19 mouse cellular contexts compared by ENCODE assay signal in the genomic region with DNA sequence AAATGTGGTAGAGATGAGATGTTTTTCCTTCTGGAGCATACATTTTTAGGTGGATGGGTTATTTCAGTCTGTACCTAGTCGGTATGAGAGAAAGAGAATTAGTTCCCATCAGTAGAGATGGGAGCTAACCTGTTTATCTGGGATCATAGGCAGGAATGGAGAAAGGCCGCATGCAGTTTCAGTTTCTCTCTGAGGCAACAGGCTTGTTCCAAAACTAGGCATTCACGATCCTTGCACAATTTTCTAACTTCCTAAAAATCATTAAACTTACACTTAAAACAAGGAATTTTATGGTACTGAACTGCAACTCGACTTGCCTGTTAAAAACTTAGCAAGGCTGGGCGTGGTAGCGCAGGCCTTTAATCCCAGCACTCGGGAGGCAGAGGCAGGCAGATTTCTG. TPM values are rescaled to one million over a fixed set of nuclear protein-coding genes. Genes with fewer than 3 reads are reported as not detected.
A peak's percentile ranks its signal among the peaks of the same experiment; 100 is the strongest.
DNase-seq lines count a peak whose midpoint lies in the region; ATAC-seq and TF ChIP-seq lines count a peak whose summit lies in the region.
"Had no signal": no experiment of that assay in that cellular context is flagged by ENCODE, and none has a peak within 500 bp of the region (broad histone marks: within the 10 kb centered on the region; RNA-seq: fewer than 3 reads in every experiment).

No protein-coding gene starts in this region.

- no peak overlapping the region for H3K27ac ChIP-seq in liver, postnatal 0 days (ENCODE audit: low read depth)
- no peak overlapping the region for H3K27ac ChIP-seq in forebrain, embryonic 16.5 days (ENCODE audit: low read length)
- H3K27ac ChIP-seq: embryonic facial prominence, embryonic 10.5 days; embryonic facial prominence, embryonic 12.5 days; forebrain, embryonic 13.5 days had no signal

- no peak for TF ChIP-seq CTCF in liver, postnatal 0 days (IDR thresholded peaks at IDR 0.05; ENCODE audit: low read depth)

- H3K4me1 ChIP-seq in liver, postnatal 0 days (ENCODE audit: insufficient read depth) = peaks cover 3% of the 10 kb centered on the region; the same call in 1 of the 2 replicates
- H3K4me1 ChIP-seq in forebrain, embryonic 16.5 days (replicated peaks; ENCODE audit: control insufficient read depth, insufficient read depth, low read length) = no peaks in the 10 kb centered on the region
- H3K4me1 ChIP-seq: embryonic facial prominence, embryonic 10.5 days; embryonic facial prominence, embryonic 12.5 days; forebrain, embryonic 13.5 days had no signal

- H3K36me3 ChIP-seq in liver, postnatal 0 days (replicated peaks; ENCODE audit: insufficient read depth, low read length) = no peaks in the 10 kb centered on the region
- no peaks in the 10 kb centered on the region for H3K36me3 ChIP-seq in forebrain, embryonic 16.5 days (ENCODE audit: control insufficient read depth, insufficient read depth)
- H3K36me3 ChIP-seq: embryonic facial prominence, embryonic 10.5 days; embryonic facial prominence, embryonic 12.5 days had no signal

- 65% methylated on average over 7 of the region's 7 CpGs for WGBS in liver, postnatal 0 days (ENCODE audit: insufficient replicate concordance)
- WGBS in forebrain, embryonic 16.5 days = 92% methylated on average over 7 of the region's 7 CpGs

- H3K27me3 ChIP-seq in liver, postnatal 0 days (ENCODE audit: insufficient read depth, low read length) = no peaks in the 10 kb centered on the region
- H3K27me3 ChIP-seq in forebrain, embryonic 16.5 days (replicated peaks; ENCODE audit: control insufficient read depth, insufficient read depth, low read length) = no peaks in the 10 kb centered on the region
- H3K27me3 ChIP-seq: embryonic facial prominence, embryonic 12.5 days; forebrain, embryonic 13.5 days had no signal

- peak overlapping the region; percentile 8; the same call in 1 of the 2 replicates for H3K4me2 ChIP-seq in liver, postnatal 0 days (ENCODE audit: low read depth, low read length)
- H3K4me2 ChIP-seq in forebrain, embryonic 16.5 days (ENCODE audit: low read length) = no peak overlapping the region
- H3K4me2 ChIP-seq: embryonic facial prominence, embryonic 12.5 days; forebrain, embryonic 13.5 days had no signal

- no peak overlapping the region for H3K9ac ChIP-seq in liver, postnatal 0 days (replicated peaks)
- H3K9ac ChIP-seq in forebrain, embryonic 16.5 days (replicated peaks; ENCODE audit: low read depth, low read length) = no peak overlapping the region
- H3K9ac ChIP-seq: embryonic facial prominence, embryonic 12.5 days; forebrain, embryonic 13.5 days; forebrain, postnatal 0 days had no signal

- no peak for ATAC-seq in liver, postnatal 0 days
- ATAC-seq in granulocyte monocyte progenitor cell, adult 5-6 weeks (replicated peaks; ENCODE audit: poor library complexity, severe bottlenecking) = peak; percentile 74
- ATAC-seq in megakaryocyte progenitor cell, adult 5-6 weeks (replicated peaks; ENCODE audit: poor library complexity) = peak; percentile 63
- ATAC-seq in forebrain, embryonic 16.5 days = no peak
- ATAC-seq: forebrain, embryonic 13.5 days; forebrain, postnatal 0 days had no signal

- H3K9me3 ChIP-seq in liver, postnatal 0 days (ENCODE audit: low read length) = no peaks in the 10 kb centered on the region
- no peaks in the 10 kb centered on the region for H3K9me3 ChIP-seq in forebrain, embryonic 16.5 days (ENCODE audit: control insufficient read depth, low read length)
- H3K9me3 ChIP-seq: embryonic facial prominence, embryonic 10.5 days; embryonic facial prominence, embryonic 12.5 days; forebrain, embryonic 13.5 days had no signal

- DNase-seq in liver, postnatal 0 days = no peak
- DNase-seq in liver = no peak
- no peak for DNase-seq in frontal cortex, adult 2 months (ENCODE audit: extremely low spot score in 1 of 2, low spot score in 1 of 2)
- DNase-seq: adrenal gland, adult 2 months; adrenal gland, postnatal 10 days; adrenal gland, postnatal 25 days; cerebellum, adult 11 months; cerebellum, adult 18-20 months; cerebellum, adult 8-10 months; cerebellum, adult 9-11 months; cerebellum, postnatal 14 days; cerebellum, postnatal 36 days; forebrain, postnatal 0 days had no signal

- TF ChIP-seq EP300 in liver, postnatal 0 days (IDR thresholded peaks at IDR 0.05; ENCODE audit: low read depth) = no peak

- no peak overlapping the region for H3K4me3 ChIP-seq in liver, postnatal 0 days (ENCODE audit: low read depth, low read length)
- no peak overlapping the region for H3K4me3 ChIP-seq in forebrain, embryonic 16.5 days (replicated peaks; ENCODE audit: low read length)
- H3K4me3 ChIP-seq: embryonic facial prominence, embryonic 10.5 days; embryonic facial prominence, embryonic 12.5 days; forebrain, embryonic 13.5 days had no signal

RNA-seq across cellular contexts. Expression of a gene that starts 47.5 kb away (rescaled TPM):
- 1.2 and 1.4 TPM in 2 replicates for polyA plus RNA-seq in liver, postnatal 0 days (2015; fragmentation: Nextera tagmentation; extraction: Ambion mirVana)
- total RNA-seq in granulocyte monocyte progenitor cell, adult 5-6 weeks (2014; fragmentation: Nextera tagmentation) = 0.06 TPM in 1 of 2 replicates, not detected in the other
- 0.15 and 0.78 TPM in 2 replicates for total RNA-seq in granulocyte monocyte progenitor cell, adult 5-6 weeks (2017)
- total RNA-seq in megakaryocyte progenitor cell, adult 5-6 weeks (2015) = 0.86 and 1.1 TPM in 2 replicates
- total RNA-seq in megakaryocyte progenitor cell, adult 5-6 weeks (2017) = 0.81 and 0.92 TPM in 2 replicates
- 7.0 TPM in 2 replicates for polyA plus RNA-seq in forebrain, embryonic 16.5 days (2015; fragmentation: Nextera tagmentation; extraction: Ambion mirVana)
- 12.5 and 13.8 TPM in 2 replicates for polyA plus RNA-seq in frontal cortex, adult 2 months (2012; rRNA removed)

Comparison
In these comparisons a context has a peak if more than half of its experiments do, and no peak if none do; other contexts are left out.
1. ATAC-seq: peak in granulocyte monocyte progenitor cell, adult 5-6 weeks (single experiment) and megakaryocyte progenitor cell, adult 5-6 weeks (single experiment); none in liver, postnatal 0 days (single experiment) and forebrain, embryonic 16.5 days (single experiment).